Mouse (Mus musculus): ENCODE data around the gene Nfkbib.

Gene Nfkbib

GRCm38 (mm10) chr7:28796562-28796975, 29.3 kb upstream of the Nfkbib start:
- peak; percentile 86 for DNase-seq

- no peak for DNase-seq
These were observed 28.5 kb upstream of the Nfkbib start for GRCm38 (mm10) chr7:28795832-28796231.

GRCm38 (mm10) chr7:28794496-28794895, 27.2 kb upstream of the Nfkbib start:
- no peak for DNase-seq

GRCm38 (mm10) chr7:28793834-28794233, 26.5 kb upstream of the Nfkbib start:
- no peak for DNase-seq

GRCm38 (mm10) chr7:28792391-28793185, 25.3 kb upstream of the Nfkbib start:
- DNase-seq, result no peak

- no peak for DNase-seq
These were observed 24.4 kb upstream of the Nfkbib start for GRCm38 (mm10) chr7:28791706-28792105.

- DNase-seq, result no peak
These were observed 22.9 kb upstream of the Nfkbib start for GRCm38 (mm10) chr7:28790066-28790806.

GRCm38 (mm10) chr7:28789235-28789634, 21.9 kb upstream of the Nfkbib start:
- no peak for DNase-seq

GRCm38 (mm10) chr7:28788307-28789195, 21.2 kb upstream of the Nfkbib start, which contains the start of gene Rinl:
TSS of gene Rinl (plus strand) at chr7:28788969.
- no peak for DNase-seq

- DNase-seq, result no peak
These were observed 20.6 kb upstream of the Nfkbib start for GRCm38 (mm10) chr7:28787884-28788283.

- no peak for DNase-seq
These were observed 17.8 kb upstream of the Nfkbib start for GRCm38 (mm10) chr7:28785161-28785560.

- DNase-seq, result no peak
These were observed 13.9 kb upstream of the Nfkbib start for GRCm38 (mm10) chr7:28781261-28781663.

- DNase-seq, result no peak
These were observed 13.5 kb upstream of the Nfkbib start for GRCm38 (mm10) chr7:28780857-28781256.

GRCm38 (mm10) chr7:28780067-28780658, 12.9 kb upstream of the Nfkbib start:
- DNase-seq, result peak; percentile 86

- no peak for DNase-seq
These were observed 11.5 kb upstream of the Nfkbib start for GRCm38 (mm10) chr7:28778825-28779224.

- DNase-seq, result peak; percentile 15
These were observed 7.8 kb upstream of the Nfkbib start for GRCm38 (mm10) chr7:28775129-28775528.

- peak; percentile 26 for DNase-seq
These were observed 6.9 kb upstream of the Nfkbib start for GRCm38 (mm10) chr7:28774164-28774563.

GRCm38 (mm10) chr7:28773163-28773562, 5.9 kb upstream of the Nfkbib start:
- peak; percentile 44 for DNase-seq

- DNase-seq, result peak; percentile 38
These were observed 4.6 kb upstream of the Nfkbib start for GRCm38 (mm10) chr7:28771867-28772266.

GRCm38 (mm10) chr7:28770309-28770708, 3.0 kb upstream of the Nfkbib start:
- DNase-seq, result no peak

- peak; percentile 17 for DNase-seq
These were observed 2.2 kb upstream of the Nfkbib start for GRCm38 (mm10) chr7:28769414-28769958.

GRCm38 (mm10) chr7:28766910-28767309, 402 bp downstream of the Nfkbib start:
- DNase-seq, result no peak

Data from cerebellum, adult 11-12 months (tissue).